Mouse (Mus musculus) heart, embryonic 15.5 days (tissue): ENCODE data around the gene Lrrc43. TPM values are rescaled to one million over a fixed set of nuclear protein-coding genes. Genes with fewer than 3 reads are reported as not detected.

ENCODE experiments used
- ATAC-seq: fragments of 200-750 bp; cut with Nextera tagmentation; replicated peaks from 2 replicates; pipeline ENCODE4 v1.8.0; 2017; ENCODE audit warnings: low read depth, moderate TSS enrichment; ENCODE audit not compliant: insufficient number of reproducible peaks, insufficient read depth, low FRiP score
- H3K27ac ChIP-seq: fragments of 300-500 bp; sonication (generic); 2 replicates; pipeline ENCODE4 v1.5.1; 2015; ENCODE audit warnings: mild to moderate bottlenecking, inconsistent platforms
- H3K27me3 ChIP-seq: fragments of 300-500 bp; sonication (generic); 2 replicates; pipeline ENCODE4 v1.6.1; 2015; ENCODE audit warnings: inconsistent platforms
- H3K36me3 ChIP-seq: fragments of 300-500 bp; sonication (generic); 2 replicates; pipeline ENCODE4 v1.6.1; 2015; ENCODE audit warnings: mild to moderate bottlenecking, inconsistent platforms
- H3K4me1 ChIP-seq: fragments of 300-500 bp; sonication (generic); replicated peaks from 2 replicates; pipeline ENCODE4 v1.6.1; 2015; ENCODE audit warnings: inconsistent platforms
- H3K4me2 ChIP-seq: fragments of 300-500 bp; sonication (generic); 2 replicates; pipeline ENCODE4 v1.6.1; 2015; ENCODE audit warnings: inconsistent platforms, mild to moderate bottlenecking, moderate library complexity
- H3K4me3 ChIP-seq: fragments of 300-500 bp; sonication (generic); 2 replicates; pipeline ENCODE4 v1.5.1; 2015; ENCODE audit warnings: mild to moderate bottlenecking, inconsistent platforms
- H3K9ac ChIP-seq: fragments of 300-500 bp; sonication (generic); 2 replicates; pipeline ENCODE4 v1.6.1; 2015; ENCODE audit warnings: mild to moderate bottlenecking, inconsistent platforms
- H3K9me3 ChIP-seq: fragments of 300-500 bp; sonication (generic); replicated peaks from 2 replicates; pipeline ENCODE4 v1.6.1; 2016; ENCODE audit warnings: inconsistent platforms
- WGBS: fragments of 180-500 bp; shearing (Covaris S2); methylation state at CpG from one replicate; pipeline ENCODE4 v1.1.7; 2015; ENCODE audit warnings: mixed read lengths; 5-methylcytosine and 5-hydroxymethylcytosine counted together
- polyA plus RNA-seq: library from polyadenylated mRNA; unstranded; fragments of >200 nt; fragmentation: Nextera tagmentation; extraction: Ambion mirVana; gene quantifications from 2 replicates; pipeline ENCODE4 v1.2.1, GENCODE M21; 2015

Gene Lrrc43
- polyA plus RNA-seq, 1 experiment from 2014 or later, result 0.06 TPM

GRCm38 (mm10) chr5:123520666-123521065 lies 31.6 kb downstream of the Lrrc43 start:
- H3K36me3 ChIP-seq, result peaks cover 35% of the 10 kb centered on the region
- no peak overlapping the region for H3K4me3 ChIP-seq
- H3K27me3 ChIP-seq, result no peaks in the 10 kb centered on the region
- no peak for ATAC-seq
- H3K9me3 ChIP-seq, result no peaks in the 10 kb centered on the region
- H3K4me1 ChIP-seq, result peaks cover 15% of the 10 kb centered on the region
- H3K9ac ChIP-seq, result no peak overlapping the region
- WGBS, result 86% methylated on average over 9 of the region's 9 CpGs
- no peak overlapping the region for H3K4me2 ChIP-seq
- no peak overlapping the region for H3K27ac ChIP-seq

GRCm38 (mm10) chr5:123521621-123522020 lies 32.5 kb downstream of the Lrrc43 start:
- H3K4me3 ChIP-seq, result no peak overlapping the region
- H3K4me2 ChIP-seq, result no peak overlapping the region
- peaks cover 15% of the 10 kb centered on the region for H3K4me1 ChIP-seq
- no peak for ATAC-seq
- H3K9ac ChIP-seq, result no peak overlapping the region
- H3K27me3 ChIP-seq, result no peaks in the 10 kb centered on the region
- H3K27ac ChIP-seq, result no peak overlapping the region
- H3K9me3 ChIP-seq, result no peaks in the 10 kb centered on the region
- 82% methylated on average over 1 of the region's 1 CpGs for WGBS
- H3K36me3 ChIP-seq, result peaks cover 26% of the 10 kb centered on the region

GRCm38 (mm10) chr5:123522166-123522565 lies 33.1 kb downstream of the Lrrc43 start:
- peaks cover 22% of the 10 kb centered on the region for H3K36me3 ChIP-seq
- H3K4me3 ChIP-seq, result no peak overlapping the region
- no peaks in the 10 kb centered on the region for H3K9me3 ChIP-seq
- no peaks in the 10 kb centered on the region for H3K27me3 ChIP-seq
- H3K4me2 ChIP-seq, result no peak overlapping the region
- WGBS, result 70% methylated on average over 1 of the region's 1 CpGs
- peaks cover 15% of the 10 kb centered on the region for H3K4me1 ChIP-seq
- ATAC-seq, result no peak
- no peak overlapping the region for H3K9ac ChIP-seq
- H3K27ac ChIP-seq, result no peak overlapping the region

- Histone ChIP-seq H3K9me3 (no peaks in the 10 kb centered on the region), H3K27me3 (no peaks in the 10 kb centered on the region), H3K4me3 (peak within 1 kb of the TSS; percentile 77), H3K4me1 (peaks cover 15% of the 10 kb centered on the region), H3K4me2 (peak within 1 kb of the TSS; percentile 95), H3K9ac (peak within 1 kb of the TSS; percentile 81), H3K27ac (peak within 1 kb of the TSS; percentile 61), H3K36me3 (peaks cover 17% of the 10 kb centered on the region)
- under 1% methylated on average over 77 of the region's 82 CpGs for WGBS
- peak; percentile 98 for ATAC-seq
These were observed 34.7 kb downstream of the Lrrc43 start, which contains the start of gene Diablo for GRCm38 (mm10) chr5:123523692-123524392. Diablo (minus strand) TSS chr5:123524176.

GRCm38 (mm10) chr5:123524393-123524750 lies 35.3 kb downstream of the Lrrc43 start:
- Histone ChIP-seq H3K4me3 (peak overlapping the region; percentile 77), H3K4me2 (peak overlapping the region; percentile 95), H3K27ac (no peak overlapping the region), H3K27me3 (no peaks in the 10 kb centered on the region), H3K4me1 (peaks cover 15% of the 10 kb centered on the region), H3K9me3 (no peaks in the 10 kb centered on the region), H3K9ac (no peak overlapping the region), H3K36me3 (peaks cover 18% of the 10 kb centered on the region)
- WGBS, result 0% methylated on average over 25 of the region's 27 CpGs
- ATAC-seq, result peak; percentile 93

- H3K36me3 ChIP-seq, result peaks cover 23% of the 10 kb centered on the region
- H3K4me1 ChIP-seq, result peaks cover 15% of the 10 kb centered on the region
- no peaks in the 10 kb centered on the region for H3K27me3 ChIP-seq
- no peaks in the 10 kb centered on the region for H3K9me3 ChIP-seq
- ATAC-seq, result no peak
- H3K9ac ChIP-seq, result no peak within 1 kb of the TSS
- WGBS, result 88% methylated on average over 7 of the region's 7 CpGs
- no peak within 1 kb of the TSS for H3K27ac ChIP-seq
- H3K4me3 ChIP-seq, result peak within 1 kb of the TSS; percentile 77
- H3K4me2 ChIP-seq, result peak within 1 kb of the TSS; percentile 95
These were observed 36.2 kb downstream of the Lrrc43 start, which contains the start of gene Gm49027 for GRCm38 (mm10) chr5:123525281-123525680. Gm49027 (minus strand) TSS chr5:123525488.

GRCm38 (mm10) chr5:123525916-123526495 lies 36.9 kb downstream of the Lrrc43 start:
- no peaks in the 10 kb centered on the region for H3K27me3 ChIP-seq
- H3K4me1 ChIP-seq, result peaks cover 15% of the 10 kb centered on the region
- no peaks in the 10 kb centered on the region for H3K9me3 ChIP-seq
- no peak overlapping the region for H3K4me3 ChIP-seq
- H3K9ac ChIP-seq, result no peak overlapping the region
- no peak overlapping the region for H3K27ac ChIP-seq
- peaks cover 30% of the 10 kb centered on the region for H3K36me3 ChIP-seq
- WGBS, result 87% methylated on average over 9 of the region's 9 CpGs
- no peak overlapping the region for H3K4me2 ChIP-seq
- ATAC-seq, result no peak

- Histone ChIP-seq H3K9ac (no peak overlapping the region), H3K4me1 (peaks cover 5% of the 10 kb centered on the region), H3K4me2 (no peak overlapping the region), H3K27me3 (no peaks in the 10 kb centered on the region), H3K36me3 (peaks cover 55% of the 10 kb centered on the region), H3K9me3 (no peaks in the 10 kb centered on the region), H3K4me3 (no peak overlapping the region), H3K27ac (no peak overlapping the region)
- WGBS, result 70% methylated on average over 7 of the region's 7 CpGs
- no peak for ATAC-seq
These were observed 39.5 kb downstream of the Lrrc43 start for GRCm38 (mm10) chr5:123528641-123529040.

GRCm38 (mm10) chr5:123530056-123530455 lies 41.0 kb downstream of the Lrrc43 start:
- peaks cover 66% of the 10 kb centered on the region for H3K36me3 ChIP-seq

GRCm38 (mm10) chr5:123533801-123534200 lies 44.7 kb downstream of the Lrrc43 start:
- H3K36me3 ChIP-seq, result peaks cover 79% of the 10 kb centered on the region
- no peak for ATAC-seq
- WGBS, result 87% methylated on average over 10 of the region's 10 CpGs

More at GRCm38 (mm10) chr5:123530056-123530455, 41.0 kb downstream of the Lrrc43 start:
- WGBS, result 84% methylated on average over 8 of the region's 8 CpGs
- H3K27ac ChIP-seq, result no peak overlapping the region
- no peak overlapping the region for H3K4me2 ChIP-seq
- no peak for ATAC-seq
- H3K9ac ChIP-seq, result no peak overlapping the region
- no peak overlapping the region for H3K4me3 ChIP-seq
- no peaks in the 10 kb centered on the region for H3K27me3 ChIP-seq
- no peaks in the 10 kb centered on the region for H3K4me1 ChIP-seq
- no peaks in the 10 kb centered on the region for H3K9me3 ChIP-seq

GRCm38 (mm10) chr5:123555693-123556092 lies 66.6 kb downstream of the Lrrc43 start:
- Histone ChIP-seq H3K9ac (no peak overlapping the region), H3K4me1 (peaks cover 2% of the 10 kb centered on the region; the same call in 1 of the 2 replicates), H3K27me3 (no peaks in the 10 kb centered on the region), H3K9me3 (no peaks in the 10 kb centered on the region), H3K4me2 (no peak overlapping the region), H3K4me3 (no peak overlapping the region), H3K27ac (no peak overlapping the region), H3K36me3 (peaks cover 35% of the 10 kb centered on the region)
- no peak for ATAC-seq
- WGBS, result 80% methylated on average over 7 of the region's 7 CpGs

More at GRCm38 (mm10) chr5:123533801-123534200, 44.7 kb downstream of the Lrrc43 start:
- Histone ChIP-seq H3K4me3 (no peak overlapping the region), H3K27ac (no peak overlapping the region), H3K4me1 (no peaks in the 10 kb centered on the region), H3K9ac (no peak overlapping the region), H3K9me3 (no peaks in the 10 kb centered on the region), H3K4me2 (no peak overlapping the region), H3K27me3 (no peaks in the 10 kb centered on the region)
